Mouse (Mus musculus) stomach, embryonic 14.5 days (tissue): Measurements from ENCODE around the gene Cped1. TPM values are rescaled to one million over a fixed set of nuclear protein-coding genes. Genes with fewer than 3 reads are reported as not detected.

Experiments
- ATAC-seq: fragments of 200-750 bp; cut with Nextera tagmentation; 2 replicates; pipeline ENCODE4 v1.8.0; 2017; ENCODE audit warnings: low read depth, moderate TSS enrichment; ENCODE audit not compliant: insufficient number of reproducible peaks, insufficient read depth, low FRiP score
- H3K27ac ChIP-seq: fragments of 300-500 bp; sonication (generic); 2 replicates; pipeline ENCODE4 v1.5.1; 2014; ENCODE audit warnings: mild to moderate bottlenecking, low read length, moderate library complexity, mixed read lengths
- H3K27me3 ChIP-seq: fragments of 300-500 bp; sonication (generic); 2 replicates; pipeline ENCODE4 v1.6.1; 2014; ENCODE audit warnings: low read length, control low read depth, mixed read lengths; ENCODE audit not compliant: control insufficient read depth, insufficient read depth
- H3K36me3 ChIP-seq: fragments of 300-500 bp; sonication (generic); 2 replicates; pipeline ENCODE4 v1.6.1; 2014; ENCODE audit warnings: mild to moderate bottlenecking, control low read depth, low read length, moderate library complexity, mixed read lengths; ENCODE audit not compliant: control insufficient read depth, insufficient read depth
- H3K4me1 ChIP-seq: fragments of 300-500 bp; sonication (generic); 2 replicates; pipeline ENCODE4 v1.6.1; 2014; ENCODE audit warnings: low read length, control low read depth, mixed read lengths; ENCODE audit not compliant: control insufficient read depth, insufficient read depth
- H3K4me2 ChIP-seq: fragments of 300-500 bp; sonication (generic); replicated peaks from 2 replicates; pipeline ENCODE4 v1.6.1; 2014; ENCODE audit warnings: low read depth, low read length, control low read depth
- H3K4me3 ChIP-seq: fragments of 300-500 bp; sonication (generic); 2 replicates; pipeline ENCODE4 v1.5.1; 2014; ENCODE audit warnings: low read depth, low read length, control low read depth
- H3K9ac ChIP-seq: fragments of 300-500 bp; sonication (generic); replicated peaks from 2 replicates; pipeline ENCODE4 v1.6.1; 2014; ENCODE audit warnings: low read depth, mild to moderate bottlenecking, control low read depth, low read length, moderate library complexity, mixed read lengths
- H3K9me3 ChIP-seq: fragments of 300-500 bp; sonication (generic); 2 replicates; pipeline ENCODE4 v1.6.1; 2016; ENCODE audit warnings: low read depth, low read length, control low read depth; ENCODE audit not compliant: control insufficient read depth
- WGBS: fragments of 180-500 bp; shearing (Covaris S2); extraction: QIAGEN DNeasy Blood & Tissue Kit; methylation state at CpG from one replicate; pipeline ENCODE4 v1.1.7; 2014; 5-methylcytosine and 5-hydroxymethylcytosine counted together
- polyA plus RNA-seq: library from polyadenylated mRNA; unstranded; fragments of >200 nt; fragmentation: Nextera tagmentation; extraction: Ambion mirVana; gene quantifications from 2 replicates; pipeline ENCODE4 v1.2.1, GENCODE M21; 2014

Gene Cped1
- polyA plus RNA-seq, 1 experiment from 2014 or later: 47.2 TPM

DNA sequence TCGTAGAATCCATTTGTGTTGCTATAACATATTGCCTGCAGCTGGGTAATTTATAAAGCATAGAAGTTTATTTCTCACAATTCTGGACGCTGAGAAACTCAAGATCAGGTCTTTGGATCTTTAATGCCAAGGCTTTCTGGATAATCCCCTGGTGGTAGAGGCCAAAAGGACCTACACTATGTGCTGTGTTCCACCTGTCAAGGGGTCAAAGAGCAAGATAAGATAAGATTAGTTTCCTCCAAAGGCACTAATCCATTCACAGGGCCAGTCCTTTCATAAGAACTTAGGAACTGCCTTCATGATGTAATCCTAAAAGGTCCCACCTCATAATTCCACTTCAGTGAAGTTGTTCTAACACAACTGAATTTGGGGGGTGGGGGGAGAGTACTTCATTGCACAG, 162.8 kb downstream of the Cped1 start:
- ATAC-seq: no peak
- no peaks in the 10 kb centered on the region for H3K36me3 ChIP-seq
- no peak overlapping the region for H3K27ac ChIP-seq
- H3K4me2 ChIP-seq: no peak overlapping the region
- H3K9me3 ChIP-seq: no peaks in the 10 kb centered on the region
- H3K27me3 ChIP-seq: no peaks in the 10 kb centered on the region
- 78% methylated on average over 2 of the region's 2 CpGs for WGBS
- no peaks in the 10 kb centered on the region for H3K4me1 ChIP-seq
- no peak overlapping the region for H3K9ac ChIP-seq
- H3K4me3 ChIP-seq: no peak overlapping the region

DNA sequence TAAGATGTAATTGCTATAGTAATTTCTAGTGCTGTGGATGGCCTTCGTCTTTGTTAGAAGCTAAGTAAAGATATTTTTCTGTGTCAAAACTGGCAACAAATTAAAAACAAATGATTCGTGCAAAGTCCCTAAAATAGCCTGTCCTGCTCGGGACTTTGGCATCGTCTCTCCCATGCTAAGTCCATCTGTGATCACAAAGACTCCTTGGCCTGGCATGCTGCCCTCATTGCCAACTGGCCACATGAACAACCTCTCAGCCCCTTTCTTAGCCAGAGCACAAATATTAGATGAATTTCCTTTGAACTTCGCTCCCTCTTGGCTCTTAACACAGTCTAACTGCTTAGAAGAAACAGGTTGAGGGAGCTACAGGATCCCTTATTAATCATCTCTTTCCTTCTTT, 171.7 kb downstream of the Cped1 start:
- no peak overlapping the region for H3K4me2 ChIP-seq
- H3K4me3 ChIP-seq: no peak overlapping the region
- WGBS: 63% methylated on average over 5 of the region's 5 CpGs
- H3K27me3 ChIP-seq: no peaks in the 10 kb centered on the region
- no peak overlapping the region for H3K27ac ChIP-seq
- H3K36me3 ChIP-seq: no peaks in the 10 kb centered on the region
- H3K4me1 ChIP-seq: no peaks in the 10 kb centered on the region
- no peaks in the 10 kb centered on the region for H3K9me3 ChIP-seq
- ATAC-seq: no peak
- H3K9ac ChIP-seq: no peak overlapping the region

DNA sequence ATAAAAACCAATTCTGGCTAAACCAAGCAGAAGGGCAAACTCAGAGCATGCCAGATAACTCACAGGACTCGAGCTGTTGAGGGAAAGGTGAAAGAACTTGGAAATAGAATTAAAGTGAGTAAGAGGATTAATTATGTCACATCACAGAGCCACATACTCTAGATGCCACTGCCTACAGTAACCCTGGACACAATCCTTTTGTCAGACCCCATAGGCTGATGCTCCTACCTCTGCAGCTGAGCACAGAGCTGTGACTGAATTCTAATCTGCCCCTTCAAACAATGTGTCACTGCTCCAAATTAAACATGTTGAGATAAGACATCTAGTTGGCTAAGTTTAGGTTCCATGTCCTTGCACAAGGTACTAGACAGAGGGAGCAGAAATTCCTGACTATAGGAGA, 176.2 kb downstream of the Cped1 start:
- 49% methylated on average over 1 of the region's 1 CpGs for WGBS
- H3K27me3 ChIP-seq: no peaks in the 10 kb centered on the region
- no peaks in the 10 kb centered on the region for H3K9me3 ChIP-seq
- ATAC-seq: no peak
- no peak overlapping the region for H3K9ac ChIP-seq
- H3K36me3 ChIP-seq: no peaks in the 10 kb centered on the region
- no peak overlapping the region for H3K4me3 ChIP-seq
- H3K27ac ChIP-seq: no peak overlapping the region
- H3K4me2 ChIP-seq: no peak overlapping the region
- H3K4me1 ChIP-seq: no peaks in the 10 kb centered on the region

DNA sequence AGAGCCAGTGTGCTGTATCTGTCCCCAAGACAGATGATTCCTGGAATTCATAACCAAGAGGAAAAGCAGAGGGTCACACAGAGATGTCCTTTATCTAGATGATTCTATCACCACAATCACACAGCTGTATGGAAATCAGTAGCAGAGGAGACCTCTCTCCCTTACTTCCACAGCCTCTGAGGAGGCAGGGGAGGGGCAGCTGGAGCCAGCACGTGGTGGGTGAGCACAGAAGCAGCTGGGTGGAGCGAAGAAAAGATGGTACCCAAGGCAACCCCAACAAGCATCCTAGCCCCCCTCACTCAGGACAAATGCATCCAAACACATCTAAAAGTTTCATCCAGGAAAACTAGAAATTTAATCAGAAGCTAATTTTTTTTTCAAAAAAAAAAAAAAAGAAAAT, 182.7 kb downstream of the Cped1 start:
- WGBS: 58% methylated on average over 2 of the region's 2 CpGs
- H3K9ac ChIP-seq: no peak overlapping the region
- H3K27me3 ChIP-seq: no peaks in the 10 kb centered on the region
- no peak for ATAC-seq
- no peak overlapping the region for H3K4me2 ChIP-seq
- no peaks in the 10 kb centered on the region for H3K9me3 ChIP-seq
- no peak overlapping the region for H3K4me3 ChIP-seq
- no peaks in the 10 kb centered on the region for H3K4me1 ChIP-seq
- no peak overlapping the region for H3K27ac ChIP-seq
- no peaks in the 10 kb centered on the region for H3K36me3 ChIP-seq

GRCm38 (mm10) chr6:22178721-22179295, 193.1 kb downstream of the Cped1 start:
- H3K4me2 ChIP-seq: no peak overlapping the region
- no peak overlapping the region for H3K27ac ChIP-seq
- no peak overlapping the region for H3K9ac ChIP-seq
- H3K4me1 ChIP-seq: no peaks in the 10 kb centered on the region
- no peak for ATAC-seq
- 63% methylated on average over 8 of the region's 8 CpGs for WGBS
- H3K9me3 ChIP-seq: no peaks in the 10 kb centered on the region
- no peaks in the 10 kb centered on the region for H3K27me3 ChIP-seq
- no peak overlapping the region for H3K4me3 ChIP-seq
- H3K36me3 ChIP-seq: no peaks in the 10 kb centered on the region

- ATAC-seq: no peak
- Histone ChIP-seq H3K4me1 (no peaks in the 10 kb centered on the region), H3K9me3 (no peaks in the 10 kb centered on the region), H3K4me2 (no peak overlapping the region), H3K9ac (no peak overlapping the region), H3K27me3 (no peaks in the 10 kb centered on the region), H3K36me3 (no peaks in the 10 kb centered on the region), H3K27ac (no peak overlapping the region), H3K4me3 (no peak overlapping the region)
- 43% methylated on average over 10 of the region's 10 CpGs for WGBS
These were observed 194.6 kb downstream of the Cped1 start for GRCm38 (mm10) chr6:22180316-22180715.

DNA sequence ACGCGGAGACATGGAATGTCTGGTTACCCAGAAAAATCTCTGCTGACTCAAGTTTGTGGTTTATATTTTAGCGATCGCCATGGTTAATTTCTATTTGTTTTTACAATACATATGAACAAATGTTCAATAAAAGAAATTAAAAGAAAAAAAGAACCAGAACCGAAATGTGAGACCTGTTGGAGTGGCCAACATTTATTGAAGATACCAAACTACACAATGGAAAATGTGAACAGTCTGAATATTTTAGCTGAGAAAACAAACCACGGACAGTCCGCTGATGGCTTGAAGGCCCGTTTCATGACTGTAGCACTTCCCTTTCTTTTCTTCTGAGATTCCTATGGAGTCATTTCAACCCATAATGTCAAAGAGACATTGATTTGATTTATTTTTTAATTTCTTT, 201.3 kb downstream of the Cped1 start:
- Histone ChIP-seq H3K27ac (no peak overlapping the region), H3K27me3 (no peaks in the 10 kb centered on the region), H3K9me3 (no peaks in the 10 kb centered on the region), H3K36me3 (no peaks in the 10 kb centered on the region), H3K4me3 (no peak overlapping the region), H3K4me1 (no peaks in the 10 kb centered on the region), H3K4me2 (no peak overlapping the region), H3K9ac (no peak overlapping the region)
- WGBS: 87% methylated on average over 8 of the region's 8 CpGs
- ATAC-seq: no peak

- no peak overlapping the region for H3K4me2 ChIP-seq
- no peaks in the 10 kb centered on the region for H3K27me3 ChIP-seq
- H3K4me3 ChIP-seq: no peak overlapping the region
- no peak overlapping the region for H3K9ac ChIP-seq
- no peaks in the 10 kb centered on the region for H3K4me1 ChIP-seq
- no peaks in the 10 kb centered on the region for H3K9me3 ChIP-seq
- no peaks in the 10 kb centered on the region for H3K36me3 ChIP-seq
- WGBS: 74% methylated on average over 24 of the region's 24 CpGs
- ATAC-seq: 0 out of 2 replicates have a peak, but pooled peaks have one; percentile 69
- no peak overlapping the region for H3K27ac ChIP-seq
These were observed 203.9 kb downstream of the Cped1 start for GRCm38 (mm10) chr6:22189346-22190335.
